ENCODE assay signal across 8 mouse cellular contexts in the genomic region with DNA sequence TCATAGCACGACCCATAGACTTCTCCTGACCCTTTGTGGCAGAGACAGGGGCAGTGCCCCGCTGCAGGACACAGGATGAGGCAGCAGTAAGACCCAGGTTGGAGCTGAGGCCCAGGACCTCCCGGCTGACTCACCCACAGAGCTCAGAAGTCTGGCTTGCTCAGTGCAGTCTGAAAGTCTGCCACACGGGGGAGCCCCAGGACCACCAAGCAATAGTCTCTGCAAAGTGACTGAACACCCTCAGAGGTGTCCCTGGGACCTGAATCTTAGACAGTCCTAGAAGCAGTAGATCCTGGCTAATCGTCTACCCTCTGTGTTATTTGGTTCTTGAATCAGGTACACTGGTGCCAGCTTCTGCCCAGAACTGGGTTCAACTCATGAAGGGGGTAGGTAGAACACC. TPM values are rescaled to one million over a fixed set of nuclear protein-coding genes. Genes with fewer than 3 reads are reported as not detected.
DNase-seq lines count a peak whose midpoint lies in the region; ATAC-seq and TF ChIP-seq lines count a peak whose summit lies in the region.

No protein-coding gene starts in this region.

- H3K9ac ChIP-seq in embryonic facial prominence, embryonic 15.5 days: no peak overlapping the region
- no peak overlapping the region for H3K9ac ChIP-seq in kidney, embryonic 14.5 days (ENCODE audit: low read depth, low read length)
- H3K9ac ChIP-seq in limb, embryonic 15.5 days: no peak overlapping the region

- no peaks in the 10 kb centered on the region for H3K27me3 ChIP-seq in embryonic facial prominence, embryonic 15.5 days
- no peaks in the 10 kb centered on the region for H3K27me3 ChIP-seq in kidney, embryonic 14.5 days (ENCODE audit: control insufficient read depth, insufficient read depth, low read length)
- H3K27me3 ChIP-seq in limb, embryonic 15.5 days: no peaks in the 10 kb centered on the region

- WGBS in bone marrow, adult 2 months: 3% methylated on average over 5 of the region's 5 CpGs
- 6% methylated on average over 5 of the region's 5 CpGs for WGBS in embryonic facial prominence, embryonic 15.5 days
- WGBS in kidney, embryonic 14.5 days: 7% methylated on average over 5 of the region's 5 CpGs
- WGBS in limb, embryonic 15.5 days: 5% methylated on average over 5 of the region's 5 CpGs

- no peak overlapping the region for H3K4me2 ChIP-seq in embryonic facial prominence, embryonic 15.5 days (replicated peaks)
- no peak overlapping the region for H3K4me2 ChIP-seq in kidney, embryonic 14.5 days (replicated peaks; ENCODE audit: low read depth, low read length)
- H3K4me2 ChIP-seq in limb, embryonic 15.5 days: no peak overlapping the region

- H3K4me3 ChIP-seq in bone marrow, adult 2 months (replicated peaks; ENCODE audit: control insufficient read depth, low read depth, low read length): no peak overlapping the region
- H3K4me3 ChIP-seq in embryonic facial prominence, embryonic 15.5 days (replicated peaks): no peak overlapping the region
- H3K4me3 ChIP-seq in kidney, embryonic 14.5 days (ENCODE audit: low read length): no peak overlapping the region
- no peak overlapping the region for H3K4me3 ChIP-seq in limb, embryonic 15.5 days

- peaks cover 66% of the 10 kb centered on the region for H3K36me3 ChIP-seq in embryonic facial prominence, embryonic 15.5 days
- peaks cover 75% of the 10 kb centered on the region for H3K36me3 ChIP-seq in kidney, embryonic 14.5 days (ENCODE audit: control insufficient read depth, insufficient read depth, low read length)
- peaks cover 89% of the 10 kb centered on the region for H3K36me3 ChIP-seq in limb, embryonic 15.5 days

- no peaks in the 10 kb centered on the region for H3K4me1 ChIP-seq in bone marrow, adult 2 months (ENCODE audit: control insufficient read depth, insufficient read depth, low read length)
- H3K4me1 ChIP-seq in embryonic facial prominence, embryonic 15.5 days: peaks cover 11% of the 10 kb centered on the region
- no peaks in the 10 kb centered on the region for H3K4me1 ChIP-seq in kidney, embryonic 14.5 days (ENCODE audit: control insufficient read depth, insufficient read depth, low read length)
- peaks cover 13% of the 10 kb centered on the region for H3K4me1 ChIP-seq in limb, embryonic 15.5 days

- ATAC-seq in embryonic facial prominence, embryonic 15.5 days (ENCODE audit: insufficient number of reproducible peaks, low FRiP score, low TSS enrichment, low read depth): peak; percentile 55; the same call in 1 of the 2 replicates
- peak; percentile 63; the same call in 1 of the 2 replicates for ATAC-seq in kidney, embryonic 14.5 days (ENCODE audit: low FRiP score, low TSS enrichment)
- ATAC-seq in limb, embryonic 15.5 days (ENCODE audit: insufficient number of reproducible peaks, low FRiP score, low TSS enrichment, low read depth): peak; percentile 41; the same call in 1 of the 2 replicates
- peak; percentile 63 for ATAC-seq in monocyte, adult 5-6 weeks (replicated peaks; ENCODE audit: insufficient number of reproducible peaks, low FRiP score, low TSS enrichment, poor library complexity, severe bottlenecking)

- TF ChIP-seq POLR2A in bone marrow, adult 2 months (IDR thresholded peaks at IDR 0.05; ENCODE audit: borderline replicate concordance, control insufficient read depth, low read depth, low read length): no peak

- no peak overlapping the region for H3K27ac ChIP-seq in bone marrow, adult 2 months (ENCODE audit: control insufficient read depth, insufficient read depth, low read depth, low read length, poor library complexity)
- H3K27ac ChIP-seq in embryonic facial prominence, embryonic 15.5 days (replicated peaks): no peak overlapping the region
- no peak overlapping the region for H3K27ac ChIP-seq in kidney, embryonic 14.5 days (ENCODE audit: low read depth, low read length)
- no peak overlapping the region for H3K27ac ChIP-seq in limb, embryonic 15.5 days

- no peaks in the 10 kb centered on the region for H3K9me3 ChIP-seq in embryonic facial prominence, embryonic 15.5 days (replicated peaks)
- no peaks in the 10 kb centered on the region for H3K9me3 ChIP-seq in kidney, embryonic 14.5 days (ENCODE audit: control insufficient read depth, low read length)
- H3K9me3 ChIP-seq in limb, embryonic 15.5 days: no peaks in the 10 kb centered on the region

- peak; percentile 96 for TF ChIP-seq CTCF in bone marrow, adult 2 months (IDR thresholded peaks at IDR 0.05; ENCODE audit: control insufficient read depth, insufficient read depth, low read length)

- DNase-seq in A20 (ENCODE audit: low read depth, low spot score): peak; percentile 83
- peak; percentile 66 to 89 for DNase-seq in heart, adult 9 months (ENCODE audit: low spot score in 2 of 2)
- peak; percentile 91 to 98 for DNase-seq in spleen, postnatal 4 days (ENCODE audit: low spot score in 2 of 2)

RNA-seq across cellular contexts. Expression of a gene that starts 8.1 kb away (rescaled TPM):
- polyA plus RNA-seq in bone marrow, adult 2 months (2011; ENCODE audit: insufficient read depth, insufficient read length, low replicate concordance, missing spikeins): 35.3 and 57.2 TPM in 2 replicates
- 111 and 116 TPM in 2 replicates for polyA plus RNA-seq in embryonic facial prominence, embryonic 15.5 days (2015; fragmentation: Nextera tagmentation; extraction: Ambion mirVana)
- polyA plus RNA-seq in kidney, embryonic 14.5 days (2014; fragmentation: Nextera tagmentation; extraction: Ambion mirVana): 114 and 130 TPM in 2 replicates
- polyA plus RNA-seq in limb, embryonic 15.5 days (2015; fragmentation: Nextera tagmentation; extraction: Ambion mirVana): 105 and 114 TPM in 2 replicates
- total RNA-seq in monocyte, adult 5-6 weeks (2017): 35.4 to 39.0 TPM (median 37.6 TPM) in 3 replicates

RNA-seq across cellular contexts. Expression of a gene that starts 8.7 kb away (rescaled TPM):
- 7.1 and 8.4 TPM in 2 replicates for polyA plus RNA-seq in bone marrow, adult 2 months (2011; ENCODE audit: insufficient read depth, insufficient read length, low replicate concordance, missing spikeins)
- polyA plus RNA-seq in embryonic facial prominence, embryonic 15.5 days (2015; fragmentation: Nextera tagmentation; extraction: Ambion mirVana): 19.8 and 29.8 TPM in 2 replicates
- 15.6 and 19.5 TPM in 2 replicates for polyA plus RNA-seq in kidney, embryonic 14.5 days (2014; fragmentation: Nextera tagmentation; extraction: Ambion mirVana)
- 17.2 and 21.9 TPM in 2 replicates for polyA plus RNA-seq in limb, embryonic 15.5 days (2015; fragmentation: Nextera tagmentation; extraction: Ambion mirVana)
- total RNA-seq in monocyte, adult 5-6 weeks (2017): 13.0 to 27.3 TPM (median 15.4 TPM) in 3 replicates

RNA-seq across cellular contexts. Expression of a gene that starts 32.5 kb away (rescaled TPM):
- polyA plus RNA-seq in bone marrow, adult 2 months (2011; ENCODE audit: insufficient read depth, insufficient read length, low replicate concordance, missing spikeins): 9.5 and 13.9 TPM in 2 replicates
- 8.8 and 8.9 TPM in 2 replicates for polyA plus RNA-seq in embryonic facial prominence, embryonic 15.5 days (2015; fragmentation: Nextera tagmentation; extraction: Ambion mirVana)
- polyA plus RNA-seq in kidney, embryonic 14.5 days (2014; fragmentation: Nextera tagmentation; extraction: Ambion mirVana): 5.9 and 20.7 TPM in 2 replicates
- 8.9 and 12.1 TPM in 2 replicates for polyA plus RNA-seq in limb, embryonic 15.5 days (2015; fragmentation: Nextera tagmentation; extraction: Ambion mirVana)
- not detected in 3 replicates for total RNA-seq in monocyte, adult 5-6 weeks (2017)

RNA-seq across cellular contexts. Expression of a gene that starts 46.8 kb away (rescaled TPM):
- 10.2 and 10.8 TPM in 2 replicates for polyA plus RNA-seq in bone marrow, adult 2 months (2011; ENCODE audit: insufficient read depth, insufficient read length, low replicate concordance, missing spikeins)
- polyA plus RNA-seq in embryonic facial prominence, embryonic 15.5 days (2015; fragmentation: Nextera tagmentation; extraction: Ambion mirVana): 5.7 and 7.2 TPM in 2 replicates
- 0.57 and 0.73 TPM in 2 replicates for polyA plus RNA-seq in kidney, embryonic 14.5 days (2014; fragmentation: Nextera tagmentation; extraction: Ambion mirVana)
- polyA plus RNA-seq in limb, embryonic 15.5 days (2015; fragmentation: Nextera tagmentation; extraction: Ambion mirVana): 6.1 and 6.3 TPM in 2 replicates
- total RNA-seq in monocyte, adult 5-6 weeks (2017): 2.3 to 9.8 TPM (median 5.0 TPM) in 3 replicates
